In genomic region chr5:115156933-115157589, GRCm38 (mm10) we compare ENCODE assay signal across 9 mouse cellular contexts. TPM values are rescaled to one million over a fixed set of nuclear protein-coding genes. Genes with fewer than 3 reads are reported as not detected.
DNase-seq lines count a peak whose midpoint lies in the region; ATAC-seq and TF ChIP-seq lines count a peak whose summit lies in the region.
"Had no signal": no experiment of that assay in that cellular context is flagged by ENCODE, and none has a peak within 500 bp of the region (broad histone marks: within the 10 kb centered on the region; RNA-seq: fewer than 3 reads in every experiment).

No protein-coding gene starts in this region.

- ATAC-seq in lung, embryonic 14.5 days (ENCODE audit: insufficient read depth) = no peak
- ATAC-seq in forebrain, embryonic 16.5 days = no peak
- no peak for ATAC-seq in stomach, embryonic 14.5 days (ENCODE audit: insufficient number of reproducible peaks, insufficient read depth, low FRiP score, low read depth)
- no peak for ATAC-seq in granulocyte monocyte progenitor cell, adult 5-6 weeks (replicated peaks; ENCODE audit: poor library complexity, severe bottlenecking)

- DNase-seq in lung, embryonic 14.5 days = peak; percentile 53
- DNase-seq in lung, postnatal 4 days = no peak
- peak; percentile 17 for DNase-seq in brain, embryonic 14.5 days (ENCODE audit: low read depth)
- peak; percentile 21 for DNase-seq in liver
- no peak for DNase-seq in spleen, adult 12 weeks (ENCODE audit: low spot score)

- no peak for TF ChIP-seq POLR2A in brain, embryonic 14.5 days (IDR thresholded peaks at IDR 0.05; ENCODE audit: borderline replicate concordance, extremely low read depth, insufficient read depth, insufficient read length, poor library complexity, severe bottlenecking)

- H3K4me1 ChIP-seq in lung, embryonic 14.5 days (ENCODE audit: insufficient read depth) = peaks cover 32% of the 10 kb centered on the region
- H3K4me1 ChIP-seq in forebrain, embryonic 16.5 days (replicated peaks; ENCODE audit: control insufficient read depth, insufficient read depth, low read length) = peaks cover 35% of the 10 kb centered on the region
- H3K4me1 ChIP-seq in stomach, embryonic 14.5 days (ENCODE audit: control insufficient read depth, insufficient read depth, low read length) = peaks cover 40% of the 10 kb centered on the region

- peak overlapping the region; percentile 90 for H3K27ac ChIP-seq in lung, embryonic 14.5 days (ENCODE audit: low read depth)
- no peak overlapping the region; the same call in 1 of the 2 replicates for H3K27ac ChIP-seq in forebrain, embryonic 16.5 days (ENCODE audit: low read length)
- peak overlapping the region; percentile 97 for H3K27ac ChIP-seq in stomach, embryonic 14.5 days (ENCODE audit: low read length)

- H3K9ac ChIP-seq in lung, embryonic 14.5 days = peak overlapping the region; percentile 94
- H3K9ac ChIP-seq in forebrain, embryonic 16.5 days (replicated peaks; ENCODE audit: low read depth, low read length) = peak overlapping the region; percentile 94
- peak overlapping the region; percentile 95 for H3K9ac ChIP-seq in stomach, embryonic 14.5 days (replicated peaks; ENCODE audit: low read depth, low read length)

- H3K27me3 ChIP-seq in lung, embryonic 14.5 days (ENCODE audit: insufficient read depth, low read length) = no peaks in the 10 kb centered on the region
- no peaks in the 10 kb centered on the region for H3K27me3 ChIP-seq in forebrain, embryonic 16.5 days (replicated peaks; ENCODE audit: control insufficient read depth, insufficient read depth, low read length)
- no peaks in the 10 kb centered on the region for H3K27me3 ChIP-seq in stomach, embryonic 14.5 days (ENCODE audit: control insufficient read depth, insufficient read depth, low read length)

- no peak for TF ChIP-seq CTCF in lung, embryonic 14.5 days (IDR thresholded peaks at IDR 0.05; ENCODE audit: low read depth)
- no peak for TF ChIP-seq CTCF in brain, embryonic 14.5 days (IDR thresholded peaks at IDR 0.05; ENCODE audit: borderline replicate concordance, extremely low read depth, insufficient read depth, insufficient read length)

- H3K4me2 ChIP-seq in lung, embryonic 14.5 days = peak overlapping the region; percentile 80
- peak overlapping the region; percentile 90 for H3K4me2 ChIP-seq in forebrain, embryonic 16.5 days (ENCODE audit: low read length)
- peak overlapping the region; percentile 86 for H3K4me2 ChIP-seq in stomach, embryonic 14.5 days (replicated peaks; ENCODE audit: low read depth, low read length)

- under 1% methylated on average over 26 of the region's 26 CpGs for WGBS in lung, embryonic 14.5 days
- 2% methylated on average over 26 of the region's 26 CpGs for WGBS in forebrain, embryonic 16.5 days
- WGBS in stomach, embryonic 14.5 days = under 1% methylated on average over 26 of the region's 26 CpGs

- peaks cover 15% of the 10 kb centered on the region for H3K36me3 ChIP-seq in lung, embryonic 14.5 days (ENCODE audit: insufficient read depth)
- H3K36me3 ChIP-seq in forebrain, embryonic 16.5 days (ENCODE audit: control insufficient read depth, insufficient read depth) = no peaks in the 10 kb centered on the region
- peaks cover 6% of the 10 kb centered on the region for H3K36me3 ChIP-seq in stomach, embryonic 14.5 days (ENCODE audit: control insufficient read depth, insufficient read depth, low read length)

- peak overlapping the region; percentile 100 for H3K4me3 ChIP-seq in lung, embryonic 14.5 days (ENCODE audit: low read depth, low read length)
- peak overlapping the region; percentile 94 for H3K4me3 ChIP-seq in forebrain, embryonic 16.5 days (replicated peaks; ENCODE audit: low read length)
- H3K4me3 ChIP-seq in stomach, embryonic 14.5 days (ENCODE audit: low read depth, low read length) = peak overlapping the region; percentile 100

- H3K9me3 ChIP-seq in lung, embryonic 14.5 days (ENCODE audit: low read depth, low read length) = no peaks in the 10 kb centered on the region
- no peaks in the 10 kb centered on the region for H3K9me3 ChIP-seq in forebrain, embryonic 16.5 days (ENCODE audit: control insufficient read depth, low read length)
- no peaks in the 10 kb centered on the region for H3K9me3 ChIP-seq in stomach, embryonic 14.5 days (ENCODE audit: control insufficient read depth, low read depth, low read length)

RNA-seq across cellular contexts. Expression of gene Mlec, which starts 0.9 kb away (rescaled TPM):
- polyA plus RNA-seq in lung, embryonic 14.5 days (2014; fragmentation: Nextera tagmentation; extraction: Ambion mirVana) = 72.4 and 81.1 TPM in 2 replicates
- polyA plus RNA-seq in brain, embryonic 14.5 days (2012; rRNA removed) = 63.6 and 80.4 TPM in 2 replicates
- 19.3 and 21.1 TPM in 2 replicates for polyA plus RNA-seq in forebrain, embryonic 16.5 days (2015; fragmentation: Nextera tagmentation; extraction: Ambion mirVana)
- 52.6 and 61.3 TPM in 2 replicates for polyA plus RNA-seq in stomach, embryonic 14.5 days (2014; fragmentation: Nextera tagmentation; extraction: Ambion mirVana)
- total RNA-seq in granulocyte monocyte progenitor cell, adult 5-6 weeks (2014; fragmentation: Nextera tagmentation) = 247 and 279 TPM in 2 replicates
- total RNA-seq in granulocyte monocyte progenitor cell, adult 5-6 weeks (2017) = 290 and 318 TPM in 2 replicates

RNA-seq across cellular contexts. Expression of gene Unc119b, which starts 22.3 kb away (rescaled TPM):
- 41.9 and 45.4 TPM in 2 replicates for polyA plus RNA-seq in lung, embryonic 14.5 days (2014; fragmentation: Nextera tagmentation; extraction: Ambion mirVana)
- 49.7 and 55.0 TPM in 2 replicates for polyA plus RNA-seq in brain, embryonic 14.5 days (2012; rRNA removed)
- polyA plus RNA-seq in forebrain, embryonic 16.5 days (2015; fragmentation: Nextera tagmentation; extraction: Ambion mirVana) = 35.3 and 39.8 TPM in 2 replicates
- polyA plus RNA-seq in stomach, embryonic 14.5 days (2014; fragmentation: Nextera tagmentation; extraction: Ambion mirVana) = 26.3 and 27.3 TPM in 2 replicates
- 12.5 and 16.4 TPM in 2 replicates for total RNA-seq in granulocyte monocyte progenitor cell, adult 5-6 weeks (2014; fragmentation: Nextera tagmentation)
- 8.1 and 10.3 TPM in 2 replicates for total RNA-seq in granulocyte monocyte progenitor cell, adult 5-6 weeks (2017)

RNA-seq across cellular contexts. Expression of gene Cabp1, which starts 37.1 kb away (rescaled TPM):
- polyA plus RNA-seq in lung, embryonic 14.5 days (2014; fragmentation: Nextera tagmentation; extraction: Ambion mirVana) = 2.4 and 2.6 TPM in 2 replicates
- polyA plus RNA-seq in brain, embryonic 14.5 days (2012; rRNA removed) = 28.6 and 32.9 TPM in 2 replicates
- 8.3 and 9.2 TPM in 2 replicates for polyA plus RNA-seq in forebrain, embryonic 16.5 days (2015; fragmentation: Nextera tagmentation; extraction: Ambion mirVana)
- polyA plus RNA-seq in stomach, embryonic 14.5 days (2014; fragmentation: Nextera tagmentation; extraction: Ambion mirVana) = 1.00 and 1.5 TPM in 2 replicates
- not detected in 2 replicates for total RNA-seq in granulocyte monocyte progenitor cell, adult 5-6 weeks (2014; fragmentation: Nextera tagmentation)
- not detected in 2 replicates for total RNA-seq in granulocyte monocyte progenitor cell, adult 5-6 weeks (2017)

RNA-seq across cellular contexts. Expression of gene Acads, which starts 37.9 kb away (rescaled TPM):
- 43.8 and 46.9 TPM in 2 replicates for polyA plus RNA-seq in lung, embryonic 14.5 days (2014; fragmentation: Nextera tagmentation; extraction: Ambion mirVana)
- 25.1 and 27.0 TPM in 2 replicates for polyA plus RNA-seq in brain, embryonic 14.5 days (2012; rRNA removed)
- polyA plus RNA-seq in forebrain, embryonic 16.5 days (2015; fragmentation: Nextera tagmentation; extraction: Ambion mirVana) = 18.0 and 19.8 TPM in 2 replicates
- polyA plus RNA-seq in stomach, embryonic 14.5 days (2014; fragmentation: Nextera tagmentation; extraction: Ambion mirVana) = 38.5 and 39.9 TPM in 2 replicates
- 32.0 and 59.2 TPM in 2 replicates for total RNA-seq in granulocyte monocyte progenitor cell, adult 5-6 weeks (2014; fragmentation: Nextera tagmentation)
- total RNA-seq in granulocyte monocyte progenitor cell, adult 5-6 weeks (2017) = 24.3 and 27.6 TPM in 2 replicates

RNA-seq across cellular contexts. Expression of gene Gm10401, which starts 59.0 kb away (rescaled TPM):
- 36.4 and 36.5 TPM in 2 replicates for polyA plus RNA-seq in lung, embryonic 14.5 days (2014; fragmentation: Nextera tagmentation; extraction: Ambion mirVana)
- not detected in 2 replicates for polyA plus RNA-seq in brain, embryonic 14.5 days (2012; rRNA removed)
- 34.9 and 38.1 TPM in 2 replicates for polyA plus RNA-seq in forebrain, embryonic 16.5 days (2015; fragmentation: Nextera tagmentation; extraction: Ambion mirVana)
- 51.7 and 54.7 TPM in 2 replicates for polyA plus RNA-seq in stomach, embryonic 14.5 days (2014; fragmentation: Nextera tagmentation; extraction: Ambion mirVana)
- not detected in 2 replicates for total RNA-seq in granulocyte monocyte progenitor cell, adult 5-6 weeks (2014; fragmentation: Nextera tagmentation)
- 0.26 TPM in 1 of 2 replicates, not detected in the other for total RNA-seq in granulocyte monocyte progenitor cell, adult 5-6 weeks (2017)
- total RNA-seq: heart, adult 18-20 months had no signal

Comparison
In these comparisons a context has a peak if more than half of its experiments do, and no peak if none do; other contexts are left out.
1. DNase-seq: peak in lung, embryonic 14.5 days (single experiment), brain, embryonic 14.5 days (single experiment) and liver (single experiment); none in lung, postnatal 4 days (0 of 2) and spleen, adult 12 weeks (single experiment).
2. Peak in every context shown above with its lines, with median percentiles within 50 percentile points of each other: H3K4me2 ChIP-seq, H3K4me3 ChIP-seq and H3K9ac ChIP-seq.